Mouse (Mus musculus): Measurements from ENCODE around the gene Gpr160.
A peak's percentile ranks its signal among the peaks of the same experiment; 100 is the strongest.
"Not testable (repeated sequence)": the region's sequence is repeated elsewhere in the genome, so short reads cannot be mapped to it uniquely, and the experiment has no call there.

The Gpr160 gene

DNA sequence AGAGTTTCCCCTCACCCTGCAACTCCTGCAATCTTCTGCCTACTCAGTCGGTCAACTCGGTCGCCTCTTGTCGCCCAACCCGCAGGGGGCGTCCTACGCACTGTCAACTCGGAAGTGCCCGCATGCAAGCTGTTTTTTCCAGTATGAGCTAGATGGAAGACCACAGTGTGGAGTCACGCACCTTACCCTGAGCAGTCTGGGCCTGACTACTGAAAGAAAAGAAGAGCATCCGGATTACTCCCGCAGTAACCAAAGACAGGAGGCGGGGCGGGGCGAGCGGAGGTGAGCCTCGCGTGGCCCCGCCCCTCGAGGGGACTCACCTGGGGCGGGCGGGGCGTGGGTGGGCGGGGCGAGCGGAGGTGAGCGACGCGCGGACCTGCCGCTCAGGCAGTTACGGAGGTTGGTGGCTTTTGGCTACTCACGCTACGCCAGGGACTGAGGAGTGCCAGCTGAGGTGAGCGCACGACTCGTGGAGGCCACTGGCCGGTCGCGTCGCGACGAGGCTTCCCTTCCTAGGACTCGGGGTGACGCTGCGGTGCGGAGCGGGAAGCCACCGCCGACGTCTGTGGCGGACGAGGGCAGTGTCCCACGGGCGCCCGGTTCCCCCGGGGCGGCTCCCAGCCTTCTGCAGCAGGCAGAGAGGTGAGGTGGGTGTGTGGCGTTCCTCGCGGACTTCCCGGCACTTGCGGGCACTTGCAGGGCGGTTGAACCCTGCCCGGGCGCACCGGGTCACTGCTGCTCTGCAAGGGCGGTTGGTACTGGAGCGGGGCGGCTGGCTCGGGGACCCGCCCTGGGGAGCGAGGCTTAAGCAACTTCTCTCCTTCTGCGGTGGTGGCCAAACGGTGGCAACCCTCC, at the start of gene Gpr160:
Gene Gpr160 (plus strand): TSS at position 347 of the 855 bp plus-strand sequence.
- DNase-seq (ENCODE audit: low read depth in 1 of 2, low spot score in 2 of 2): peak; percentile 69 to 74

- no peak for DNase-seq (ENCODE audit: low read depth in 1 of 2, low spot score in 2 of 2)
Observed at GRCm38 (mm10) chr3:30812881-30813280, 42.9 kb upstream of the Gpr160 start.

GRCm38 (mm10) chr3:30818630-30819125, 37.1 kb upstream of the Gpr160 start:
- no peak for DNase-seq (ENCODE audit: low read depth in 1 of 2, low spot score in 2 of 2)

GRCm38 (mm10) chr3:30822163-30822562, 33.6 kb upstream of the Gpr160 start:
- DNase-seq (ENCODE audit: low read depth in 1 of 2, low spot score in 2 of 2): no peak

GRCm38 (mm10) chr3:30826069-30826468, 29.7 kb upstream of the Gpr160 start:
- DNase-seq (ENCODE audit: low read depth in 1 of 2, low spot score in 2 of 2): no peak

GRCm38 (mm10) chr3:30831848-30832606, 23.7 kb upstream of the Gpr160 start:
- peak in 1 of 2 experiments; percentile 16 for DNase-seq (ENCODE audit: low read depth in 1 of 2, low spot score in 2 of 2)

GRCm38 (mm10) chr3:30833254-30833653, 22.5 kb upstream of the Gpr160 start:
- DNase-seq (ENCODE audit: low read depth in 1 of 2, low spot score in 2 of 2): no peak

DNA sequence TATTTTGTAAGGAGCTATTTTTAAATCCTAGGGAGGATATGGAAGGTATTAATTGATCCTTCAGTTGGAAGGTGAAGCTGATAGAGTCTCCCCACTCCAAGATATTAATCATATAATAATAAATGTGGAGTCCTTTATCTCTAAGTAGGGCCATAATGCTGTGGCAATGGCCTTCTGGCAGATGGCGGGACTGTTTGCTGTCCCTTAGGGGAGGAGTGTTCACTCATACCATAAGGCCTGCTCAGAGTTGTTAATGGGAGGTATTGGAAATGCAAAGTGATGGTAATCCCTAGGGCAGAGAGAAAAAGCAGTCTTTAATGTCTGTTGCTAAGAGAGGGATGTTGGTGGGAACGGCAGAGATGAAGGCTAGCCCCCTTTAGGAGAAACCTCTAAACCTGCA, 10.0 kb upstream of the Gpr160 start:
- DNase-seq (ENCODE audit: low read depth in 1 of 2, low spot score in 2 of 2): no peak

GRCm38 (mm10) chr3:30847413-30847812, 8.3 kb upstream of the Gpr160 start:
- DNase-seq (ENCODE audit: low read depth in 1 of 2, low spot score in 2 of 2): no peak

GRCm38 (mm10) chr3:30851422-30851821, 4.3 kb upstream of the Gpr160 start:
- DNase-seq (ENCODE audit: low read depth in 1 of 2, low spot score in 2 of 2): no peak

DNA sequence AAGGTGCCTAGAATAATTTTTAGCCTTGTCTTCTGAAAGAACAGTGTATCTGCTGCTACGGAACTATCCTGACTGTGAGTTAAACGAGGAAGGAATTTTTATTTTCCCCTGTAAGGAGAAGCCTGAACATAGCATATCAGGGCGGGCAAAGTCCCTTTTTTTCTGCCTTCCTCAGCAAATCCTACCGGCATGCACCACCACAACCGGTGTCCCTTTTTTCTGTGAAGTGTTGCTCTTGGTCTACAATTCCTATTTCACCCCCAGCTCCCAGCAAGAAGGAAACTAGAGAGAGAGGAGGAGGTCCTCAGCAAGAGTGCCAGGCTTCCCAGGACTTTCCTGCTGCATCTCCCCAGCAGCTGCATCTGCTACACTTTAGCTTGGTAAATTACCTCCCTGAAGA, 2.2 kb upstream of the Gpr160 start:
- no peak for DNase-seq (ENCODE audit: low read depth in 1 of 2, low spot score in 2 of 2)

DNA sequence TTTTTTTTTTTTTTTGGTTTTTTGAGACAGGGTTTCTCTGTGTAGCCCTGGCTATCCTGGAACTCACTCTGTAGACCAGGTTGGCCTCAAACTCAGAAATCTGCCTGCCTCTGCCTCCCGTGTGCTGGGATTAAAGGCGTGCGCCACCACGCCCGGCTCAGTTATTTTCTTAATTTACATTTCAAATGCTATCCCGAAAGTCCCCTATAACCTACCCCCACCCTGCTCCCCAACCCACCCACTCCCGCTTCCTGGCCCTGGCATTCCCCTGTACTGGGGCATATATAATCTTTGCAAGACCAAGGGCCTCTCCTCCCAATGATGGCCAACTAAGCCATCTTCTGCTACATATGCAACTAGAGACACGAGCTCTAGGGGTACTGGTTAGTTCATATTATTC, 3.8 kb downstream of the Gpr160 start:
- not testable (repeated sequence) for DNase-seq (ENCODE audit: low read depth in 1 of 2, low spot score in 2 of 2)

GRCm38 (mm10) chr3:30860705-30861104, 5.0 kb downstream of the Gpr160 start:
- DNase-seq (ENCODE audit: low read depth in 1 of 2, low spot score in 2 of 2): peak in 1 of 2 experiments; percentile 38

DNA sequence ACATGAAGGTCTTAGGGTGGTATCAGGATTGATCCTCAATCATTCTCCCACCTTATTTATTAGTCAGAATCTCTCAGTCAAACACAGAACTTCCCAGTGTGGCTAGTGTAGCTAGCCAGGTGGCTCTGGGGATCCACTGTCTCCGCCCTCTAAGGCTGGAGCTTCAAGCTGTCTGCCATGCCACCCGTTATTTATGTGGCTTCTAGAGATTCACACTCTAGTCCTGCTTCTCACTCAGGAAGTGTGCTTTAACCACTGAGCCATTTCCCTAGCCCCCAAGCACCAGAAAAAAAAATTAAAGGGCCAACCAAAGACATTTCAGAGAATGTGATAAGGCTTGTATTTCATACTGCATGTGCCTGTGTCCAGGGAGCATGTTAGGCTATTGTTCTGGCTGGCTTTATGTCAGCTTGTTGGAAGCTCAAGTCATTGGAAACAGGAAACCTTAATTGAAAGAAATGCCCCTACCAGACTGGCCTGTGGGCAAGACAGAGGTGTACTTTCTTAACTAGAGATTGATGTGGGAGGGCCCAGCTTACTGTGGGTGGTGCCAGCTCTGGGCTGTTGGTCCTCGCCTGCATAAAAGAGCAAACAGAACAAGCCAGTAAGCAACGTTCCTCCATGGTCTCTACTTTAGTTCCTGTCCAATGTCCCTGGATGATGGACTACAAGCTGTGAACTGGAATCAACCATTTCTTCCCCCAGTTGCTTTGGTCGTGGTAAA, 8.1 kb downstream of the Gpr160 start:
- DNase-seq (ENCODE audit: low read depth in 1 of 2, low spot score in 2 of 2): no peak

GRCm38 (mm10) chr3:30864640-30865039, 8.9 kb downstream of the Gpr160 start:
- peak; percentile 44 to 56 for DNase-seq (ENCODE audit: low read depth in 1 of 2, low spot score in 2 of 2)

GRCm38 (mm10) chr3:30868176-30868575, 12.4 kb downstream of the Gpr160 start:
- no peak for DNase-seq (ENCODE audit: low read depth in 1 of 2, low spot score in 2 of 2)

- DNase-seq (ENCODE audit: low read depth in 1 of 2, low spot score in 2 of 2): no peak
Observed at GRCm38 (mm10) chr3:30868625-30869024, 12.9 kb downstream of the Gpr160 start.

- DNase-seq (ENCODE audit: low read depth in 1 of 2, low spot score in 2 of 2): no peak
Observed at GRCm38 (mm10) chr3:30869995-30870394, 14.2 kb downstream of the Gpr160 start.

DNA sequence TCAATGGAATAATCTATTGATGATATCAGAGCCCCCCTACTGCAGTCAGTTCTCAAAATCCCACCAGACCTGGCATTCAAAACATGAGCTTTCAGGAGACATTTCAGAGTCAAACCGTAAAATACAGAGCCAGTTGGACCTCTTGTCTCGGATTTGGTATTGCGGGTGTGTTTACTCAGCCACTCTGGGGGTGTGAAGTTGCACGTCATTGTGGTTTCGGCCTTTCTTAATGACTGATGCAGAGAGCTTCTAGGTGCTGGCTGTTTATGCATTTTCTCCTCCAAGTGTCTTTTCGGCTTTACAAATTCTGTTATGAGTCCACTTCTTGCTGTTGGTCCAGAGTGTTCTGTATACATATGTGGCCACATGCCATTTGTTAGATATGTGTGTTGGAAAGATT, 21.0 kb downstream of the Gpr160 start:
- DNase-seq (ENCODE audit: low read depth in 1 of 2, low spot score in 2 of 2): no peak

DNA sequence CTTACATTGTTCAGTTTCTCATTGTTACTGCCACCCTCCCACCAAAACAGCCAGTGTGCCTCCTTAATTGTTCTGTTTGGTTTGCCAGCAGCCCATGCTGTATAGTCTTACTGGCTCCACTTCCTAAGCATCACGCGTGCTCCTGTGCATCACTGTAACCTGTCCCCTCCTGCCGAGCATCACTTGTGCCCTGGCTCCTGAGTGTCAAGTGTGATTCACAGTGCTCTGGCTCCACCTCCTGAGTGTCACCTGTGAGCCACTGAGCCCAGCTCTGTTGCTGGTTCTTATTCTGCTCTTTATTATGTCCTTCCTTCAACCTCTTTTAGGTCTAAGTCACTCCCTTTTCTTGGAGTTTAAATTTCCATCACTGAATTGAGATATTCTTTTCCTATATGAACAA, 31.7 kb downstream of the Gpr160 start:
- DNase-seq (ENCODE audit: low read depth in 1 of 2, low spot score in 2 of 2): no peak

GRCm38 (mm10) chr3:30889014-30889413, 33.3 kb downstream of the Gpr160 start:
- DNase-seq (ENCODE audit: low read depth in 1 of 2, low spot score in 2 of 2): no peak
